Mouse (Mus musculus) embryonic fibroblast, embryonic 13.5 days (primary cell): ENCODE measurements at regions not wholly inside any gene's neighbourhood (a gene's known extent, or its start where the extent isn't known, plus 50 kb on each side); places are given as distances from the start of the nearest gene placed in this dataset.

Experiments used
- CTCF ChIP-seq: IDR thresholded peaks from 2 replicates; pipeline ENCODE4 v1.5.1; 2011; ENCODE audit warnings: mild to moderate bottlenecking, control low read depth, low read length, moderate library complexity, borderline replicate concordance; ENCODE audit not compliant: insufficient read depth
- POLR2A ChIP-seq: IDR thresholded peaks from 2 replicates; pipeline ENCODE4 v1.6.1; 2011; ENCODE audit warnings: low read depth, mild to moderate bottlenecking, control low read depth, low read length, moderate library complexity

- TF ChIP-seq POLR2A = no peak
- TF ChIP-seq CTCF = no peak
Observed at GRCm38 (mm10) chr11:111944282-111944681, 837.7 kb upstream of the Sox9 start.
